Mouse (Mus musculus): ENCODE measurements around the gene Dcaf4.

- no peak for TF ChIP-seq CTCF (IDR thresholded peaks at IDR 0.05)
- TF ChIP-seq POLR2A (IDR thresholded peaks at IDR 0.05; ENCODE audit: insufficient read depth, low read depth, low read length) = no peak
- TF ChIP-seq EP300 (IDR thresholded peaks at IDR 0.05; ENCODE audit: insufficient read depth, low read depth, low read length) = 0 out of 2 replicates have a peak, but pooled peaks have one; percentile 19
These were observed 31.9 kb upstream of the Dcaf4 start for GRCm38 (mm10) chr12:83488211-83488941.

Data from heart, adult 2 months (tissue).